Mouse (Mus musculus) liver, embryonic 14.5 days (tissue): ENCODE measurements around the gene Cyp2d22. TPM values are rescaled to one million over a fixed set of nuclear protein-coding genes. Genes with fewer than 3 reads are reported as not detected.
"Not testable (repeated sequence)": the region's sequence is repeated elsewhere in the genome, so short reads cannot be mapped to it uniquely, and the experiment has no call there.

Source experiments
- ATAC-seq: fragments of 200-750 bp; cut with Nextera tagmentation; 2 replicates; pipeline ENCODE4 v1.8.0; 2017; ENCODE audit warnings: moderate number of reproducible peaks, mild to moderate bottlenecking, moderate library complexity; ENCODE audit not compliant: insufficient read depth
- DNase-seq, 3 experiments: peaks; one replicate each; pipeline ENCODE4 v3.0.0-alpha.2; 2012 to 2013; ENCODE audit warnings: low read depth in 3 of 3, low spot score in 3 of 3
- H3K27ac ChIP-seq: fragments of 300-500 bp; sonication (generic); 2 replicates; pipeline ENCODE4 v1.5.1; 2014; ENCODE audit warnings: moderate library complexity, mild to moderate bottlenecking, control low read depth, inconsistent platforms
- H3K27me3 ChIP-seq: fragments of 300-500 bp; sonication (generic); 2 replicates; pipeline ENCODE4 v1.6.1; 2014; ENCODE audit warnings: mild to moderate bottlenecking, low read length, moderate library complexity; ENCODE audit not compliant: control insufficient read depth, insufficient read depth
- H3K36me3 ChIP-seq: fragments of 300-500 bp; sonication (generic); replicated peaks from 2 replicates; pipeline ENCODE4 v1.6.1; 2014; ENCODE audit warnings: low read depth; ENCODE audit not compliant: control insufficient read depth, insufficient read depth
- H3K4me1 ChIP-seq, 2 experiments: fragments of 200-500 bp in 1 of 2; fragments of 300-500 bp in 1 of 2; sonication (generic) in 1 of 2; replicated peaks; 2 replicates each; pipeline ENCODE4 v1.6.1; 2012 to 2014; ENCODE audit warnings: antibody characterized with exemption in 1 of 2, inconsistent platforms in 1 of 2, low read length in 1 of 2; ENCODE audit not compliant: control insufficient read depth in 2 of 2, insufficient read depth in 2 of 2
- H3K4me2 ChIP-seq: fragments of 300-500 bp; sonication (generic); 2 replicates; pipeline ENCODE4 v1.6.1; 2014; ENCODE audit warnings: low read depth, mild to moderate bottlenecking, control low read depth, moderate library complexity
- H3K4me3 ChIP-seq, 2 experiments: fragments of 200-500 bp in 1 of 2; fragments of 300-500 bp in 1 of 2; sonication (generic) in 1 of 2; 2 replicates each; pipeline ENCODE4 v1.5.1; 2012 to 2014; ENCODE audit warnings: low read depth in 2 of 2, low read length in 2 of 2, mild to moderate bottlenecking in 2 of 2, control low read depth in 1 of 2, inconsistent platforms in 1 of 2, moderate library complexity in 1 of 2; ENCODE audit not compliant: insufficient read depth in 1 of 2
- H3K9ac ChIP-seq: fragments of 300-500 bp; sonication (generic); replicated peaks from 2 replicates; pipeline ENCODE4 v1.6.1; 2014; ENCODE audit warnings: mild to moderate bottlenecking, control low read depth, moderate library complexity
- H3K9me3 ChIP-seq: fragments of 300-500 bp; sonication (generic); 2 replicates; pipeline ENCODE4 v1.6.1; 2016; ENCODE audit warnings: low read length, mixed read lengths; ENCODE audit not compliant: control insufficient read depth
- CTCF ChIP-seq: IDR thresholded peaks from 2 replicates; pipeline ENCODE4 v1.5.1; 2016; ENCODE audit warnings: antibody characterized with exemption, low read depth, control low read depth
- EP300 ChIP-seq: IDR thresholded peaks from 2 replicates; pipeline ENCODE4 v1.6.1; 2016; ENCODE audit warnings: antibody characterized with exemption, low read depth
- WGBS: fragments of 180-500 bp; shearing (Covaris S2); extraction: QIAGEN DNeasy Blood & Tissue Kit; methylation state at CpG from one replicate; pipeline ENCODE4 v1.1.7; 2014; ENCODE audit not compliant: insufficient replicate concordance; 5-methylcytosine and 5-hydroxymethylcytosine counted together
- polyA plus RNA-seq, 2 experiments: library from polyadenylated mRNA; depleted of rRNA in 1 of 2; stranded (reverse) in 1 of 2; unstranded in 1 of 2; fragments of >200 nt; fragmentation: Nextera tagmentation in 1 of 2; extraction: Ambion mirVana in 1 of 2; gene quantifications; 2 replicates each; pipeline versions ENCODE4 v1.2.1 to v1.2.3; 2012 to 2014

Gene Cyp2d22
- polyA plus RNA-seq, 2 experiments = 8.4 to 14.9 TPM

DNA sequence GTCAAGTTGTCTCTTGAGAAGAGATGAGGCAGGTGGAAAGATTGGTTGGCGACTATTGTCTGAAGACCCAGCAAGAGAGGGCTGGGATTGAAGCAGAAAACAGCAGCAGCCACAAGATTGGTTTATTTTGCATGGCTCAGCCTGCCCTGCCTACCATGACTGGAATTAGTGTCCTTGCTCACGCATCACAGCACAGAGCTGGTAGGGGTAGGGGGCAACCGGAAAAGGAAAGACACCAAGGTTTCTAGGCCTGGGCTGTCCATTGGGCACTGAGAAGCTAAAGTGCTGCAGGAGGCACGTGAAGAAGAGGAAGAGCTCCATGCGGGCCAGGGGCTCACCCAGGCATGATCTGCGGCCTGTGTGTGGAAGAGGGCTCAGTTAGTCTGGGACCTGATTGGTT, 22.7 kb upstream of the Cyp2d22 start:
- no peak overlapping the region for H3K9ac ChIP-seq
- TF ChIP-seq EP300 = no peak
- TF ChIP-seq CTCF = no peak
- H3K27me3 ChIP-seq = no peaks in the 10 kb centered on the region
- H3K4me3 ChIP-seq = no peak overlapping the region
- H3K27ac ChIP-seq = no peak overlapping the region
- H3K4me2 ChIP-seq = no peak overlapping the region
- H3K36me3 ChIP-seq = no peaks in the 10 kb centered on the region
- H3K9me3 ChIP-seq = no peaks in the 10 kb centered on the region
- 70% methylated on average over 6 of the region's 6 CpGs for WGBS
- no peak for DNase-seq
- ATAC-seq = no peak
- H3K4me1 ChIP-seq = no peaks in the 10 kb centered on the region; a peak in 1 of 4 replicates

- no peaks in the 10 kb centered on the region for H3K27me3 ChIP-seq
- no peak overlapping the region for H3K4me3 ChIP-seq
- no peaks in the 10 kb centered on the region; a peak in 1 of 4 replicates for H3K4me1 ChIP-seq
- TF ChIP-seq CTCF (no peak), EP300 (no peak)
- ATAC-seq (no peak), DNase-seq (no peak)
- H3K36me3 ChIP-seq = no peaks in the 10 kb centered on the region
- no peak overlapping the region for H3K4me2 ChIP-seq
- no peak overlapping the region for H3K9ac ChIP-seq
- no peaks in the 10 kb centered on the region for H3K9me3 ChIP-seq
- no peak overlapping the region for H3K27ac ChIP-seq
Measured at GRCm38 (mm10) chr15:82402106-82402505, 22.0 kb upstream of the Cyp2d22 start.

- no peaks in the 10 kb centered on the region for H3K27me3 ChIP-seq
- no peak for DNase-seq
- H3K9ac ChIP-seq = no peak overlapping the region
Measured at GRCm38 (mm10) chr15:82401516-82401915, 21.5 kb upstream of the Cyp2d22 start.

DNA sequence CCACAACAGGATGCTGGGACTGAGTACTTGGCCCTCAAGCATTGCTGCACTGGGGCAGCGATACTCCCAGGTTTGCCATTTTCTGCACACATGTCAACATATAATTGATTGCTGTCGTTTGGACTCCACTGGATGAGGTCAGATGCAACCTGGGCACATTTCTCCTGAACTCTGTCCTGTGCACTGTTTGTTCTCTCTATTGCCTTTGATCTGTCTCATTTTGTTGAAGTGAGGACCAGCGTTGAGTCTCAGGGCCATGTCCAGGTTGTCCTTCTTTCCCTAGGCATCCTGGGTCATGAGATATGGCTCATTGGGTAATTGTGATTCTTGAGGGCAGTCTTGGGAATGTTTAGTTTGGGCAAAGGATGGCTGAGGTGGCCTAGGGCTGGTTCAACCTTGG, 15.9 kb upstream of the Cyp2d22 start:
- ATAC-seq, H3K27ac ChIP-seq, H3K4me1 ChIP-seq, H3K4me3 ChIP-seq, H3K9ac ChIP-seq, DNase-seq, H3K36me3 ChIP-seq, H3K27me3 ChIP-seq, H3K9me3 ChIP-seq, H3K4me2 ChIP-seq: not testable (repeated sequence)
- 65% methylated on average over 3 of the region's 3 CpGs for WGBS

More at GRCm38 (mm10) chr15:82401516-82401915, 21.5 kb upstream of the Cyp2d22 start:
- Histone ChIP-seq H3K4me2 (no peak overlapping the region), H3K27ac (no peak overlapping the region), H3K36me3 (no peaks in the 10 kb centered on the region), H3K4me1 (no peaks in the 10 kb centered on the region; a peak in 1 of 4 replicates), H3K9me3 (no peaks in the 10 kb centered on the region), H3K4me3 (no peak overlapping the region)
- no peak for ATAC-seq
- no peak for TF ChIP-seq CTCF
- no peak for TF ChIP-seq EP300
- 50% methylated on average over 2 of the region's 2 CpGs for WGBS

GRCm38 (mm10) chr15:82393922-82394321, 13.9 kb upstream of the Cyp2d22 start, which contains the start of gene Cyp2d11:
TSS of gene Cyp2d11 (minus strand) at chr15:82394022.
- ATAC-seq, H3K4me3 ChIP-seq, H3K36me3 ChIP-seq, H3K27ac ChIP-seq, H3K4me2 ChIP-seq, H3K4me1 ChIP-seq, H3K27me3 ChIP-seq, H3K9me3 ChIP-seq, H3K9ac ChIP-seq, DNase-seq: not testable (repeated sequence)
- 59% methylated on average over 2 of the region's 2 CpGs for WGBS

DNA sequence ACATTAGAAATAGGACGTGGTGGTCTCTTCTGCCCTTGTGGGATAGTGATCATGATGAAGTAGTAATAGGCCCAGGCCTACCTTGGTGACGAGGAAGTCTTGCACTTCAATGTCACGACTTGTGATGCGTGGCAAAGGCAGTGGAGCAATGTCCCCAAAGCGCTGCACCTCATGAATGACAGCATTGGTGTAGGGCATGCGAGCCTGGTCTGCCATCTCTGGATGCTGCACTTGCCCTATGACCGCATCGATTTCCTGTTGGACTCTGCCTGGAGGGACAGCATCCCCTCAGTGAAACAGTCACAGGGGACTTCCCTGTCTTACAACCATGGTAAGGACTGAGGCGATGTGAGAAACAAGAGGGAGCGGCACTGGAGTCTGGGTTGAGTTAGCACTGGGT, 9.9 kb upstream of the Cyp2d22 start:
- H3K9me3 ChIP-seq, H3K4me1 ChIP-seq, H3K27me3 ChIP-seq, H3K36me3 ChIP-seq, H3K27ac ChIP-seq, ATAC-seq, DNase-seq, H3K4me2 ChIP-seq, H3K4me3 ChIP-seq, H3K9ac ChIP-seq: not testable (repeated sequence)
- WGBS = 68% methylated on average over 10 of the region's 10 CpGs
